Mouse (Mus musculus) lung, adult 18-20 months (tissue): Measurements from ENCODE around the gene Lcorl.

Experiments used
- DNase-seq, 2 experiments: peaks; one replicate each; pipeline ENCODE4 v3.0.0; 2022; ENCODE audit warnings: mixed read lengths in 2 of 2

The Lcorl gene

GRCm38 (mm10) chr5:45857254-45858011 is at the start of gene Lcorl:
Gene Lcorl, minus strand, starts transcription at chr5:45857615.
- DNase-seq: peak; percentile 95 to 96

- DNase-seq: no peak
Measured at GRCm38 (mm10) chr5:45904683-45905082, 47.3 kb upstream of the Lcorl start.

GRCm38 (mm10) chr5:45903246-45903645 is 45.8 kb upstream of the Lcorl start:
- DNase-seq: no peak

GRCm38 (mm10) chr5:45895362-45895761 is 37.9 kb upstream of the Lcorl start:
- DNase-seq: no peak

GRCm38 (mm10) chr5:45893696-45894095 is 36.3 kb upstream of the Lcorl start:
- DNase-seq: no peak

GRCm38 (mm10) chr5:45876328-45876727 is 18.9 kb upstream of the Lcorl start:
- DNase-seq: no peak

- DNase-seq: peak in 1 of 2 experiments; percentile 1
Measured at GRCm38 (mm10) chr5:45875472-45875871, 18.1 kb upstream of the Lcorl start.

- DNase-seq: no peak
Measured at GRCm38 (mm10) chr5:45874284-45875030, 17.0 kb upstream of the Lcorl start.

GRCm38 (mm10) chr5:45858368-45858767 is 953 bp upstream of the Lcorl start:
- no peak for DNase-seq

GRCm38 (mm10) chr5:45856876-45857253 is 550 bp downstream of the Lcorl start:
- DNase-seq: no peak

GRCm38 (mm10) chr5:45856303-45856821 is 1.1 kb downstream of the Lcorl start:
- peak; percentile 50 to 52 for DNase-seq

GRCm38 (mm10) chr5:45855526-45856302 is 1.7 kb downstream of the Lcorl start:
- DNase-seq: peak; percentile 49 to 50

GRCm38 (mm10) chr5:45844723-45845122 is 12.7 kb downstream of the Lcorl start:
- no peak for DNase-seq

GRCm38 (mm10) chr5:45835131-45835530 is 22.3 kb downstream of the Lcorl start:
- no peak for DNase-seq

GRCm38 (mm10) chr5:45811527-45811926 is 45.9 kb downstream of the Lcorl start:
- no peak for DNase-seq

- no peak for DNase-seq
Measured at GRCm38 (mm10) chr5:45791864-45792263, 65.6 kb downstream of the Lcorl start.

- no peak for DNase-seq
Measured at GRCm38 (mm10) chr5:45790221-45790620, 67.2 kb downstream of the Lcorl start.

GRCm38 (mm10) chr5:45757502-45758121 is 99.8 kb downstream of the Lcorl start:
- no peak for DNase-seq

- DNase-seq: no peak
Measured at GRCm38 (mm10) chr5:45737911-45738310, 119.5 kb downstream of the Lcorl start.

GRCm38 (mm10) chr5:45733751-45734150 is 123.7 kb downstream of the Lcorl start:
- no peak for DNase-seq

- no peak for DNase-seq
Measured at GRCm38 (mm10) chr5:45718848-45719488, 138.4 kb downstream of the Lcorl start.

GRCm38 (mm10) chr5:45709653-45710052 is 147.8 kb downstream of the Lcorl start:
- no peak for DNase-seq
